Mouse (Mus musculus) kidney, postnatal 14 days (tissue): ENCODE measurements around the gene Myo10.
A peak's percentile ranks its signal among the peaks of the same experiment; 100 is the strongest.

ENCODE experiments used
- DNase-seq: peaks from one replicate; pipeline ENCODE4 v3.0.0; 2022; ENCODE audit warnings: mixed read lengths

Myo10 gene

DNA sequence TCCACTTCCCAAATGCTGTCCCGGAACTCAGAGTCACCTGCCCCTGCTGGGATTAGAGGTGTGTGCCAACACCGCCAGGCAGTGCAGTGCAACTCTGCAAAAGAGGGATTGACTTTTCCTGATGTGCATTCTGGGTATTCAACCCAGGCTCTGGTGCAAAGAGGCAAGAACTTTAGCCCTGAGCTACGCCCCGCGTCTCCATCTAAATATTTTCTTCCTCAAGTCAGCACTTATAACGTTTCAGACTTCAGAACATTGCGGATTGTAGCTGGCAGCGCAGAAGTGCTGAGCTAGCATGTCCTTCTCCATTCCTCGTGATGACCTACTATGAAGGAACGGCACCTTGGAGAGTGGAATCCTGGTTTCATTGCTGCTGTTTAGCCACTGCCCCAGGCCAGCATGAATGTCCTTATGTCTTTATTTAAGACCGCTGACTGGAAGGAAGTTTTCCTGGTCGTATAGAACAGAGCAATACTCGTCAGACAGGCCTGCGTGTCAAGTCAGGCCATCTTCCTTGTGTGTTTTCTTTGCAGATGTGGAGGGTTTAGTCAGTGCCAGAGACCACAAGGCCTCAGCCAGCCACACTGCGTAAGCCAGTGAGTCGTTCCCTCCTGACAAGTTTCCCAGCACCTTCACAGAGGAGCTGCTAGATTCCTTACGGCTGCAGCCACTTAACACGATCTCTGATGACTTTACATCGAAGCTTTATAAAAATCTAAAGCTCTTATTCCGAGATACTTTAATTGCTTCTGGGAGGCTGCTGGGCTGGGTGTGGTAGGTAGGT is 186.5 kb downstream of the Myo10 start:
- peak; percentile 60 for DNase-seq

DNA sequence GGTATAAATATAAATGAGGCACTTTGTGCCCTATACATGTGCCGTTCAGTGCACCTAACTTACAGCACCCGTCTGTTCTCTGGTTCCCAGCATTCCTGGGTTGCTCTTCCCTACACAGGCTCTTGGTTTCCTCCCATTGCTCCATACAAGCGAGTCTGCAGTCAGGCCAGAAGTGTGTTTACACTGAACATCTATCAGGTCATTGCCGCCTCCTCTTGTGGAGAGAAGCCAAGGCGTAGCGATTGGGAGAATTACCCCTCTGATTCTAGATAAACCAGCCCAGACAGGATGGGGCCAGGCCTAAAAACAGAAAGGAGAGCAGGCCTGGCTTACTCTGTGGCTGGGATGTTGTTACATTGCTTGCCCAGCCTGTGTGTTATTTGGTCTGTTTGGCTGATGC is 187.3 kb downstream of the Myo10 start:
- no peak for DNase-seq

DNA sequence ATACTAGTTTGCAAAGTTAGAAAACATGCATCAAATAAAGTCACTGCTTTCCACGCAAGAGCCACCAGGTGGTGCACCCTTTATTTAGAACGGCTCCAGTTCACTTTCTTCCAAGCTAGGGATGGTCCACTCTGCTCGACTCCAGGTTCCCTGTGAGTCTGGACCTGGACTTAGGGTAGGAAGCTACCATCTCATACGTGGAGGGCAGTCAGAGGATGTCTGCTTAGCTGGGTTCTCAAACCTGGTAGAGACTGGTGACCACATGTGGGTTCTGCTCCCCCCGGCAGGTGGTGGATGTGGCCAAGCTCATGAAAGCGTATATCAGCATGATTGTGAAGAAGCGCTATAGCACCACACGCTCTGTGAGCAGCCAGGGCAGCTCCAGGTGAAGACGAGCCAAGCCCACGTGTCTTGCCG is 189.5 kb downstream of the Myo10 start:
- peak; percentile 52 for DNase-seq

DNA sequence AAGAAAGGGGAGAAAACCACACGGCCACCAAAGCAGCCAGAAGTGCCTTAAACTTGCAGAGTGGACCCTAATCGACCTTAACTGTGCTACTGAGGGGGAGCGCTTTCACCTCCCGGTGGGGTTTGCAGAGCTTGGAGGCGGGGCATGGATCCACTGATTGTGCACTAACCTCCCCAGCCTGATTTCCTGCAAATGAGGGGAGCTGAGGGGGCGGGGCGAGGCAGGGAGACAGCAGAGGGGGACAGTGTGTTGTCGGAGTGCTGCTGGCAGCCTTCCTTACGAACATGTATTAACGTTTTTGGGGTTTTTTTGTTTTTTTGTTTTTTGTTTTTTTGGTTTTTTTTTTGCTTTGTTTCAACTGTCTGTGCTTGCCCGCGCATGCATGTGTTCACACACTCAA is 190.2 kb downstream of the Myo10 start:
- DNase-seq, result peak; percentile 47

DNA sequence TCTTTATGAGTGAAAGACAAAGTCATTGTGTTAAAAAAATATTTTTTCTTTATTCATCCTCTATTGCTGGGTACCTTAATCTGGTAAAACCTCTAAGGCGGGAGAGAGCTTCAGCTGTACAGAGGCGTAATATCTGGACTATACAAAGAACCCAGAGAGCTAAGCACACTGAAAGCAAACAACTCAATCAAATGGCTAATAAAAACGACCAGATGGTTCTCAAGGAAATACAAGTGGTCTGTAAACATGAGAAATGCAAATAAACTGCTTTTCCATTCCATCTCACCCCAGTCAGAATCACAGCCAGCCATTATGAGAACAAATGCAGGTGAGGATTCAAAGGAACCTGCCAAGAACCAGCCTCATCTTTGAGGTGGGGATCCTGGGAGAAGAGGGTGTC is 192.2 kb downstream of the Myo10 start:
- no peak for DNase-seq

DNA sequence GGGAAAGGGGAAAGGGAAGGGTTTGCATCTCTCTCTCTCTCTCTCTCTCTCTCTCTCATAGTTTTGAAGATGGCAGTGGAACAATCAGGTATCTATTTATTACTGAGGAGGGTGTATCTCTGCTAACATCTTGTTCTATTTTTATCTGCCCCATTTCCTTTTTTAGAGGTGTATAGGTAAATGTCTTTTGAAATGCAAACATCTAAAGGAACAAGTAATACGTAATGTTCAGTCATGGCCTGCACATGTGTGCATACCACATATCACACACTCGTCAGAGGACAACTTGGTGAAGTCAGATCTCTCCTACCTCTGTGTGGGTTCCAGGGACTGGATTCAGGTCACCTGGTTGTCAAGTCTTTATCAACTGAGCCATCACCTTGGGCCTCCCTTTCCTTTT is 194.9 kb downstream of the Myo10 start:
- DNase-seq, result no peak

DNA sequence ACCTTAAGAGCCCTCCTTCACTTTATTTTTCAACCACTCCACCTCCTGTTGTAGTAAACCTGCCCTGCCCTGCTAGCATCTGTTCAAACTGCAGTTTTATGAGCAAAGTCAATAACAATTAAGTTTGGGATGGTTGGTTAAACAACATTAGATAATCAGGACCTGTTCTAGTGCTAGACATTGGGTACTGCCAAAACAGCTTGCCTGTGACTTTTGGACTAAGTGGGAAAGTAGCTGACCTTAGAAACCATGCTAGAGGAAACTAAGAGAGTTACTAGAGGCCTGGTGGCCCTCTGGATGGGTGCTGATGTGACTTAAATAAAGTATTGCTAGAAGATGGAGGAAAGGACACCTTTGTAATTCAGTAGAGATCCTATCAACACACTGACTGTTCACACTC is 199.7 kb downstream of the Myo10 start:
- no peak for DNase-seq

DNA sequence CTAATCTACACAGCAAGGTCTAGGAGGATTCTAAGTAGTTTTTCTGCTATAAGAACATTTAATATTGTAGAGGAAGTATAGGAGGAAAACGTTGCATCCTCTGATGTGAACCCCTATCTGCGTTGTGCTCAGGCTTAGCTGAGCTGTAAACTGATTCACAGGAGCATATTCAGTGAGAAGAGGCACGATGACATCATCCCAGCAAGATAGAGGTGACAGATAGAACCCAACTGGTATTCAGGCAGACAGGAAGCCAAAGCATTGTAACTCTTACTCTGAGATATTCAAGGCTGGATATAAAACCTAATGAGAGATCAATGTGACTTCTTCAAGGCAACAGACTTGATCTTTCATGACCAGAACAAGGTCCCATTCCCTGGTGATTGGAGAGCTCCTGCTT is 200.3 kb downstream of the Myo10 start:
- DNase-seq, result no peak

DNA sequence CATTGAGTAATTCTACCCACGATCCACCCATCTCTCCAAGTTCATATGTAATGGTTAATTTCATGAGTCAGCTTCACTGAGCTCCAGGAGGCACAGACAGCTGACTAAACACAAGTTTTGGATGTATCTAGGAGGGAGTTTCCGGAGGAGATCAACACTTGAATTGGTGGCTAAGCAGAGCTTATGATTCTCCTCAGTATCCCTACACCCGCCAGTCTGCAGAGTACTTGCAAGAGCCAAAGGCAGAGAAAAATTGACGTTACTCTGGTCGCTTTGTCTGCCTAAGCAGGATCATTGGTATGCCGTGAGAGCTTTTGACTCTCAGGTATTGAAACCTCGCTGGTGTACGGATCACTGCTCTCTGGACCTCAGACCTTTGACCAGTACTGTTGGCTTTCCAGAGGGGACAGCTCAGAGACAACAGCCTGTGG is 204.2 kb downstream of the Myo10 start:
- DNase-seq, result peak; percentile 71

DNA sequence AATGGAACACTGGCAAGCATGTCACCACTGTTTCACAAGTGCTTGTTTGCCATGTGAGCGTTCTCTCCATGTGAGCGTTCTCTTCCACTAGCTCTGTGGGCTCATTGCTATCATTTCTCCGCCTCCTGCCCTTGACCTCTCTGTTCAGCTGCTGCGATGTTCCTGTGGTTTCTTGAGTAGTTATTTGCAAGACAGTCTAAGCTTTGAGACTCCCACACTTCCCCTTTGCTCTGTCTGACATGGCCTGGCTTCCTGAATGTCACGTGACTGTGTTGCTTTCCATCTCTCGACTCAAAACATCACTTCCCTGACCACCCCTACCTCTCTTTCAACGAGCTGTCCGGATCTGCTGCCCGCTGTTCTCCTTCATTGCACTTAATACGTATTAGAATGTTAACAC is 206.1 kb downstream of the Myo10 start:
- no peak for DNase-seq

DNA sequence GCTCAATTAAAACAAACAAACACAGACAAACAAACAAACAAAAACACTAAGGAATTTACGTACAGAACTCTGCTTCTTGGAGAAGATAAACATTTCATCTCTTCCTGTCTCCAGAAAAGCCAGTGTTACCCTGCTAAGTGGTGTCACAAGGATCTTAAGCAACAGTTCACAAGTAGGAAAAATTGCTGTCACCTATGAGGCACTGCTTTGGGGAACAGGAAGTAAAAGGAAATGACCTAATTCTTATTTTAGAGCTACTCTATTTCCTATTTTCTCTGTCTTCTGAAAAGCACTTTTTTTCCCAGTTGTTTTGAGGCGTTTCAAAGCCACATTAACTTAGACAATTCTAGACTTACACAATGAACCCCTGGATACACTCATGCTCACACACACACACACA is 208.1 kb downstream of the Myo10 start:
- DNase-seq, result no peak

DNA sequence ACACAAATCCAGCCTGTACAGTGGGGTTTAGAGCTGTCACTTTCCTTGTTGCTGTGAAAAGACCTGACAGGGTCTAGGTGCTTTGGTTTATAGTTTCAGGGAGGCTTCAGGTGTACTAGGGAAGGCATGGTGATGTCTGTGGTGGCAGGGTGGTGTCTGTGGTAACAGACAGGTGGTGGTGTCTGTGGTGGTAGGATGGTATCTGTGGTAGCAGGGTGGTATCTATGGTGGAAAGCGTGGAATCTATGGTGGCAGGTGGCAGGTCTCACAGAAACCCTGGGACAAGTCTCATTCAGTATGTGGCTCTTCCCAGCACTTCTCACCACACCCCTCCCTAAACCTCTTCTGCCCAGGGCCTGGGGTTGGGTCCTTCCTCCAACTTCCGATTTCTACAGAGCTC is 212.0 kb downstream of the Myo10 start:
- DNase-seq, result no peak

DNA sequence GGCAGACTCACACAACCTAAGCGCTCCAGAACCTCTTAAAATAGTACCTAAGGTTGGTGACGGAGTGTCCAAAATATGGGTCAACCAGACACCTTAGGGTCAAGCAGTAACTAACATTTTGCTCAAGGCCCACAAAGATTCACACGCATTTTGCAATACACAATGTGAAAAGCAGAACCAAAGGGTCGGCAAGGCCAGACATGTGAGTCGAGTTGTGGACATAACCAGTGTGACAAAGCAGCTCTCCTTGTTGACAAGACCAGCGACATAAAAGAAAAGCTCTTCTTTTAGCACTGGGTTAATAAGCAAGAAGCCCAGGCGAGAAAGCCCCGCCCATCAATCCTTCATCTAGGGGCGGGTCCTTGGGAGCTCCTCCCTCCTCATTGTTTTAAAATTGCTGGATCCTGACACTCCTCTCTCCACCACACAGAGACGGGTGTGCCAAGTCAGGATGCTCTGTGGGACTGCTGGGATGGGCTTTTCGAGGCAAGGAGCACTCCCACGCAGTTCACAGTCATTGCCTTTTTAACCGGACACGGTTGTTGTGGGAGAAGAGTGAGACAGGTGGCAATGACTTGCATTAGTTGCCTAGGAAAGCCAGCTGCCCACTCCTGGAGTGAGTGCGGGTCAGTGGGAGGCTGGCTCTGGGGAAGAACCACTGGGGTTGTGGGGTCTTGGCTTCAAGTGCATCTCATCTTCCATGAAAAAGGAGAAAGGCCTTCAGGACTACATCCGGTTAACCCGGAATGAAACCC is 212.8 kb downstream of the Myo10 start:
- no peak for DNase-seq

DNA sequence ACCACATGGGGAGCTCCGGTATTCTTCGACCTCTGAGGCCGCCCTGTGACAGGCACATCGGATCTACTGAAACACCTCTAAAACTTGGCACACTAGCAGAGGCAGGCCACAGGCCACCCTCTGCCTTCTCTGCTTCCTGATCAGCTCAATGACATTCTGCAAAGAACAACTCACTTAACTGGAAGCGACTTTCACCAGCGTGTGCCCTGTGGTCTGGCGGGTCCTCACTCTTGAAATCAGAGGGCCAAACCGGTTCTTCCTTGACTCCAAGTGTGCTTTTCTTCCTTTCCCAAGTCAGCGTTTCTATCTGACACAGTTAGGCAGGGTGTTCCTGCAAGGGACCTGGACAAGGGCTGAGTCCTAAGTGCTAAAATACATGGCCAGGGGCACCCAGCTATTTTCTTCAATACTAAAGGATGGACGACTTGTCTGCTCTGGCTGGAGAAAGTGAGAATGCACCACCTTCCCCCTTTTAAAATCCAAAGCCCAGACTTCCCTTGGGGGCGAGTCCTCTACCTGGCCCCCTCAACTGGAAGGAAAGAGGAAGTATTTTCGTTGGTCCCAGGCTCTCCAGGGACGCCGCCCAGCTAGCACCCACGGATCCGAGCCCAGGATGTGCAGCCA is 220.2 kb downstream of the Myo10 start:
- peak; percentile 21 for DNase-seq

DNA sequence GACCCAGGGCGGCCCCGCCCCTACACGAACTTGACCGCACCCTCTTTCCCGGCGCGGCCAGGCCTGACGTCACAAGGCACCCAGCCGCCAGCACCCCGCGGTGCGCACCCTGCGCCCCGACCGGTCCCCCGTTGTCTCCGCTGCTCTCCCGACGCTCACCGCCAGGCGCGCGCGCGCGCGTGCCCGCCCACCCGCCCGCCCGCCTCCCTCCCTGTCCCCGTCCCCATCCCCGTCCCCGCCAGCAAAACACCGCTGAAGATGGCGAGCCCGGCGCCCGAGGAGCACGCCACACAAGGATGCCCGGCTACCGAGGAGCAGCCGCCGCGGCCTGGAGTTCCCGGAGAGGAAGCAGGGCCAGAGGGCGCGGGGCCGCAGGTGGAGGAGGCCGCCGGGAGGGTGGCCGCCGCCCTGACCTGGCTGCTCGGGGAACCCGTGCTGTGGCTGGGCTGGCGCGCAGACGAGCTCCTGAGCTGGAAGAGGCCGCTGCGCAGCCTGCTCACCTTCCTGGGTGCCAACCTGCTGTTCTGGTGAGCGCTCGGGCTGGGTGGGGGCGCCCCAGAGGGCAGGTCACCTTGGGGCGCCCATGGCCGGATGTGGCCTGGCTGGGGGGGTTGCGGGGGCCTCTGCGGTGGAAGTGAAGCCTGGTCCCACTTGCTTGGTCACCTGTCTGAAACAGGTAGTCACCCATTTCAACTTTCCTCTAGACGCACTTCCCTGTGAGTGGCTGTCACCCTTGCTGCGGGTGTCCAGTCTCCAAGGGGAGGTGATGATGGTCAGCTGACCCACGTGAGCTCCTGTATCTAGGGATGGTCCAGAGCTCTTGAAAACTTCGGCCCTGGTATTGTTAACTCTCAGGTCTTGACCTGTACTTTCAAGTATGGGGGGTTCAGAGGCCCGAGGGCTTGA is 221.0 kb downstream of the Myo10 start, which contains the start of gene Retreg1:
Gene Retreg1, plus strand, starts transcription at position 95 of the 906 bp plus-strand sequence.
- DNase-seq, result peak; percentile 91

DNA sequence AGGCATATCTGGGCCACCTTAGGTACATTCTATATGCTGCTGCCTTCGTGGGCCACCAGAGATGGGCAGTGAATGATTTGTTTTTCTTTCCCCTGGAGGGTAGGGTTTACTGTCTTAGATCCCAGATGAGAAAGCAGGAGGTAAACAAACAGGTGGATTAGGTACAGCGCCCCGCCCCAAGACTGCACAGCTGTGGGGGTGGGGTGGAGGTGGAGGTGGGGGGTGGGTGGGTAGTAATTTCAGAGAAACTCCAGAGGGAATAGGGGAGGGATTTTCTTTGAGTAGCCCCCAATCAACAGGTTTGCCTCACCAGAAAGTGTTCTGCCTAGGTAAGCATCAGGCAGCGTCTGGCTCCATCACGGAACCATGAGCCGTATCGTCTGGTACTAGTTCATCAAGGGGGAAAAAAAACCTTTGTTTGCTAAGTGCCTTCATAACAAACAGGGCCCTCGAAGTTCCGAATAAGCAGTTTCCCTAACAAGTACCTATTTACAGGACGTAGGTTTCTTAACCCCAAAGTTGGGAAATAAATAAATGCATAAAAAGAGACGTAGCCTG is 221.8 kb downstream of the Myo10 start:
- peak; percentile 22 for DNase-seq

DNA sequence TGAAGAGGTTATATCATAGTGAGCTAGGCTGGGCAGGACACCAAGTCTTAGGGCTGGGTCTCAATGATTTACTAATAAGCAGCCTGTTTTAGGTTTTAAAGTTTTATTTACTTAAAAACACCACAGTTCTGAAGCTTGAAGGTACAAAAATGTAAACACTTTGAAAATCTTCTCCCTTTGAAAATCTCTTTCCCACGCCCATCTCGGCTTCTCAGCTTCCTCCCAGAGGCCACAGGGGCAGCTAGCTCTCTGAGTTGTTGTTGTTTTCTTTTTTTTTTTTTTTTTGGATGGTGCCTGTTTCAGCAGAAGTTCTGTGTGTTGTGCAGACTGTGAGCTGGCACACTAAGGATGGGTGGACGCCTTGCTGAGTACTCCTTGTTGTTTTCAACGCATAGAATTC is 222.4 kb downstream of the Myo10 start:
- no peak for DNase-seq

DNA sequence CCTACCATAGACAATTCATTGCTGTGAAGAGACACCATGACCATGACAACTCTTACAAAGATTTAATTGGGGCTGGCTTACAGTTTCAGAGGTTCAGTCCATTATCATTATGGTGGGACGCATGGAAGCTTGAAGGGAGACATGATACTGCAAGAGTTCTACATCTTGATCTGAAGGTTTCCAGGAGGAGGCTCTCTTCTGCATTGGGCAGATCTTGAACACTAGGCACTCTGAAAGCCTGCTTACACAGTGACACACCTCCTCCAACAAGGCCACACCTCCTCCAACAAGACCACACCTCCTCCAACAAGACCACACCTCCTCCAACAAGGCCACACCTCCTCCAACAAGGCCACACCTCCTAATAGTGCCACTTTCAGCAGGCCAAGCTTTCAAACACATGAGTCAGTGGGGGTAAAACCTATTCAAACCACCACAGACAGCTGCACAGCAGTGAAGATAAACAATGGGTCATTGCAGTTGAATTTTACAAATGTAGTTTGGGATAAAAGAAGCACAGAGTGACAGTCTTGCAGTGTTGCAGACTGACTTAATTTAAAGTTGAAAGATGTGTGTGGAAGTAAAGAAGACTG is 225.3 kb downstream of the Myo10 start:
- DNase-seq, result no peak

DNA sequence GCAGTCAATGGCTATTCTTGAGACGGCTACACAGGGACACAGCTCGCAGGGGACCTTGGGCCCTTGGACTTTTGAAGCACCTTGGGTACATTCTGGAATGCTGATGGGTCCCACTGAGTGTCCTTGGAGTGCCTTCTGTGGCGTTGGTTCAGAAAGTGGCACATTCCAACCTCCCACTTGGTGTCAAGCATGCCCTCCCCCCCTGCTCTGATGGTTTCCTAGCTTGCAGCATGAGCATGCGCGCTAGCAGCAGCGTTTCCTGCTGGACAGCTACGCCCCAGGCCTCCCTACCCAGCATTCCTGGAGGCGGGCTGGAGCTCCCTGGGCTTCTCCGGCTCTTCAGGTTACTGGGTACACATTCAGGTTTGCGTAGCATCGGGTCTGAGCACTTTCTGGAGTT is 228.2 kb downstream of the Myo10 start:
- DNase-seq, result no peak

DNA sequence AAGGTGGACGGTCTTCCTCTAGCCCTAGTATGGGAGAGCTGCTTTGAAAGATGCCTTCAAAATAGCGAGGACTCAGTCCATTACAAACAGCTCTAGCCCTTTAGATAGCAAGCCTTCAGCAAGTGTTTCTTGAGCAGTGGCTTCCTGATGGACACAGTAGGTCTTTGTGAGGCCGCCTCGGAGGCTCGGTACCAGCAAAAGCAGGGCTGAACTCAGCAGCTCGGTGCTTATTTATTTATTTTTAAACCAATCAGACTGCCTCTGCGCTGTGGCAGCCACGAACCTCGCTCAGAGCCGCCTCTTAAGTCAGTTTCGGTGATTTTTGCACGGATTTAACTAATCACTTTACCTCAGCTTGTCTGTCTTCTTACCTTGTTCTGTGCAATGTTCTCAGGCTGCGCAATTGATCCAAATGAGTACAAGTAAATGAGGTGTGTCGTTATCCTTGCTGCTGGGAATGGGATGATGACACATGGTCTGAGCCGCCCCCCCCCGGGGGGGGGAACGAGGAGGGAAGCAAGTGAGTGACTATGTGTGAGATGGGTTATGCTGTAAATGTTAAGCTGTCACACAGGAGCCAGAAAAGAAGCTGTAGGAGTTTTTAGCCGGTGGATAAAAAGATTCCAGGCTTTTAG is 232.1 kb downstream of the Myo10 start:
- DNase-seq, result no peak

DNA sequence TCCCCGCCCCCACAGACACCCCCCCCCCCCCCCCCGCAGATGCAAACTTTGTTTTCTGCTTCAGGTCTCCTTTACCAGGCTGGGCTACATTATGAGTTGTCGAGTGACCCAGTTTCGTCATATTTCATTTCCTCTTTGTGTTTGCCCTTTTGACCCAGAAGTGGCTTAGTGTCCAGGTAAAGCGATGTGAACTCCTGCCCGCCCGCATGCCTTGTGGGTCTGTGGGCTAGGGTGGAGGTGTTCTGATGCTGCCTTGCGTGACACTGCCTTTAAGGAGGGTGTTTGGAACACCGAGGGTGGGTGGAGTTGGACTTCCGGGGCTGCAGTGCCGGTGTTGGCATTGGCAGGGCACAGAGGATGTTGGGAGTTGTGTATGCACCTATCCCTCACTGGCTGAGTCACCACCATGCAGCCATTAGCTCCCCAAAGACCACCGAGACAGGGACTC is 236.3 kb downstream of the Myo10 start:
- peak; percentile 39 for DNase-seq
